Mouse (Mus musculus) bone marrow macrophage, adult 2 months (primary cell): ENCODE results near the gene Car11.

Source experiments
- CTCF ChIP-seq: IDR thresholded peaks from 2 replicates; pipeline ENCODE4 v1.5.1; 2012; ENCODE audit warnings: low read depth, mild to moderate bottlenecking, low read length, moderate library complexity
- POLR2A ChIP-seq: IDR thresholded peaks from 2 replicates; pipeline ENCODE4 v1.6.1; 2012; ENCODE audit warnings: mild to moderate bottlenecking, low read depth, low read length, borderline replicate concordance

- TF ChIP-seq POLR2A, result no peak
- no peak for TF ChIP-seq CTCF
These were observed 18.5 kb upstream of the Car11 start for GRCm38 (mm10) chr7:45681046-45681736.
